25 mouse cellular contexts compared by ENCODE assay signal in genomic region chr1:139087564-139087963, GRCm38 (mm10).
DNase-seq lines count a peak whose midpoint lies in the region; ATAC-seq and TF ChIP-seq lines count a peak whose summit lies in the region.
"Had no signal": no experiment of that assay in that cellular context is flagged by ENCODE, and none has a peak within 500 bp of the region (broad histone marks: within the 10 kb centered on the region; RNA-seq: fewer than 3 reads in every experiment).

No protein-coding gene starts in this region.

- no peaks in the 10 kb centered on the region for H3K79me2 ChIP-seq in MEL (ENCODE audit: control insufficient read depth, insufficient read depth, low read length, poor library complexity)

- TF ChIP-seq EP300 in MEL (IDR thresholded peaks at IDR 0.05; ENCODE audit: low read depth in 1 of 2, low read length in 2 of 2): peak; percentile 79 to 89

- peak overlapping the region; percentile 40; the same call in 1 of the 2 replicates for H3K9ac ChIP-seq in MEL (ENCODE audit: control insufficient read depth, low read depth, low read length, poor library complexity, severe bottlenecking)

- no peak for TF ChIP-seq POLR2A in MEL (IDR thresholded peaks at IDR 0.05; ENCODE audit: control insufficient read depth in 1 of 2, insufficient read depth in 1 of 2, low read depth in 1 of 2, low read length in 2 of 2, poor library complexity in 1 of 2)

- no peaks in the 10 kb centered on the region for H3K9me3 ChIP-seq in MEL (replicated peaks; ENCODE audit: insufficient read depth, low read length)
- H3K9me3 ChIP-seq: G1E had no signal

- peaks cover 0 to 2% of the 10 kb centered on the region in 2 experiments; a peak in 2 of 4 replicates for H3K36me3 ChIP-seq in MEL (ENCODE audit: control insufficient read depth in 1 of 2, insufficient read depth in 2 of 2, low read length in 2 of 2)

- no peak for TF ChIP-seq CTCF in MEL (IDR thresholded peaks at IDR 0.05 in 2 of 3, conservative IDR thresholded peaks at IDR 0.05 in 1 of 3; ENCODE audit: control insufficient read depth in 1 of 3, insufficient read depth in 1 of 3, low read depth in 2 of 3, low read length in 3 of 3, poor library complexity in 1 of 3, severe bottlenecking in 1 of 3)

- H3K4me3 ChIP-seq in MEL (ENCODE audit: control insufficient read depth in 1 of 2, insufficient read depth in 1 of 2, low read depth in 2 of 2, low read length in 2 of 2): peak overlapping the region in 1 of 2 experiments; percentile 40; a peak in 2 of 4 replicates

- no peak for ATAC-seq in megakaryocyte, adult 5-6 weeks (ENCODE audit: poor library complexity, severe bottlenecking)
- ATAC-seq: activated CD4-positive, CD25-positive, alpha-beta regulatory T cell, adult 4 months; CD4-positive, CD25-positive, alpha-beta regulatory T cell, adult 4 months; Patski had no signal

- TF ChIP-seq RAD21 in MEL (IDR thresholded peaks at IDR 0.05; ENCODE audit: low read depth, low read length): no peak

- peak overlapping the region; percentile 74; the same call in 1 of the 2 replicates for H3K27ac ChIP-seq in MEL (ENCODE audit: control insufficient read depth, low read depth, low read length)

- DNase-seq in 416B (ENCODE audit: low read depth) (peak; percentile 27), MEL (ENCODE audit: low read depth, low spot score) (peak; percentile 87), MEL-GATA-1-ER (ENCODE audit: extremely low read depth, low read depth) (peak; percentile 51)
- DNase-seq in thymus, postnatal 14 days: no peak
- no peak for DNase-seq in c-Kit-positive CD71-positive TER-119-positive erythroid progenitor cells, embryonic 14.5 days (ENCODE audit: low spot score)
- DNase-seq: adrenal gland, adult 2 months; adrenal gland, adult 8-10 months; adrenal gland, postnatal 10 days; adrenal gland, postnatal 14 days; adrenal gland, postnatal 25 days; adrenal gland, postnatal 36 days; B cell, adult 2 months; cerebellum, adult 11 months; cerebellum, adult 11-12 months; cerebellum, adult 18-20 months; cerebellum, adult 2 months; cerebellum, adult 8-10 months; cerebellum, adult 9-10 months; cerebellum, adult 9-11 months had no signal

- peaks cover 3 to 4% of the 10 kb centered on the region in 2 experiments; a peak in 2 of 4 replicates for H3K4me1 ChIP-seq in MEL (ENCODE audit: control insufficient read depth in 1 of 2, insufficient read depth in 2 of 2, low read length in 2 of 2)

- H3K27me3 ChIP-seq in MEL (ENCODE audit: control insufficient read depth in 1 of 2, insufficient read depth in 2 of 2, low read length in 2 of 2): no peaks in the 10 kb centered on the region
- H3K27me3 ChIP-seq: CH12.LX, Patski had no signal

TF ChIP-seq in MEL, 35 proteins besides CTCF, POLR2A, EP300 and RAD21:
- TF ChIP-seq RCOR1 (IDR thresholded peaks at IDR 0.05; ENCODE audit: low read depth, low read length) (peak; percentile 79), POLR2AphosphoS2 (IDR thresholded peaks at IDR 0.05; ENCODE audit: low read length) (no peak), KAT2A (conservative IDR thresholded peaks at IDR 0.05; ENCODE audit: low read depth, low read length) (no peak), NRF1 (IDR thresholded peaks at IDR 0.05; ENCODE audit: insufficient read depth, low read depth, low read length, poor library complexity, severe bottlenecking) (no peak), USF1 (IDR thresholded peaks at IDR 0.05; ENCODE audit: low read depth, low read length) (no peak), ZKSCAN1 (IDR thresholded peaks at IDR 0.05; ENCODE audit: low read depth, low read length) (no peak), JUND (IDR thresholded peaks at IDR 0.05; ENCODE audit: low read depth, low read length) (no peak), POLR2AphosphoS5 (IDR thresholded peaks at IDR 0.05; ENCODE audit: borderline replicate concordance, low read depth, low read length) (no peak), ELF1 (IDR thresholded peaks at IDR 0.05; ENCODE audit: low read depth, low read length) (peak; percentile 30; the same call in 1 of the 2 replicates), MXI1 (IDR thresholded peaks at IDR 0.05; ENCODE audit: low read depth, low read length) (peak; percentile 55), MEF2A (IDR thresholded peaks at IDR 0.05; ENCODE audit: extremely low read depth, insufficient replicate concordance, low read depth, low read length, poor library complexity, severe bottlenecking) (no peak), ETS1 (IDR thresholded peaks at IDR 0.05; ENCODE audit: low read depth, low read length) (peak; percentile 54; the same call in 1 of the 2 replicates), UBTF (IDR thresholded peaks at IDR 0.05; ENCODE audit: borderline replicate concordance, insufficient read depth, low read depth, low read length) (no peak), MYB (IDR thresholded peaks at IDR 0.05; ENCODE audit: low read depth, low read length) (no peak), GABPA (IDR thresholded peaks at IDR 0.05; ENCODE audit: low read depth, low read length) (no peak), ZMIZ1 (IDR thresholded peaks at IDR 0.05; ENCODE audit: low read depth, low read length) (no peak), MAFK (IDR thresholded peaks at IDR 0.05; ENCODE audit: borderline replicate concordance, low read depth, low read length) (no peak), MAX (IDR thresholded peaks at IDR 0.05; ENCODE audit: low read length) (peak; percentile 59), BHLHE40 (IDR thresholded peaks at IDR 0.05; ENCODE audit: borderline replicate concordance, low read depth, low read length) (no peak), GATA1 (IDR thresholded peaks at IDR 0.05; ENCODE audit: low read depth, low read length) (peak; percentile 89), ZC3H11A (IDR thresholded peaks at IDR 0.05; ENCODE audit: low read depth, low read length) (no peak), TAL1 (IDR thresholded peaks at IDR 0.05; ENCODE audit: low read length) (peak; percentile 84), MYC (IDR thresholded peaks at IDR 0.05; ENCODE audit: low read depth, low read length) (peak; percentile 79; the same call in 1 of the 2 replicates), CHD2 (IDR thresholded peaks at IDR 0.05; ENCODE audit: low read length) (no peak), NELFE (IDR thresholded peaks at IDR 0.05; ENCODE audit: low read depth, low read length) (no peak), E2F4 (IDR thresholded peaks at IDR 0.05; ENCODE audit: borderline replicate concordance, low read depth, low read length) (no peak), CHD1 (IDR thresholded peaks at IDR 0.05; ENCODE audit: low read depth, low read length) (no peak), TCF12 (IDR thresholded peaks at IDR 0.05; ENCODE audit: low read depth, low read length) (peak; percentile 68), MAZ (IDR thresholded peaks at IDR 0.05; ENCODE audit: low read depth, low read length) (no peak), SIN3A (IDR thresholded peaks at IDR 0.05; ENCODE audit: low read length) (peak; percentile 81), ZNF384 (IDR thresholded peaks at IDR 0.05; ENCODE audit: low read depth, low read length) (no peak), SMC3 (IDR thresholded peaks at IDR 0.05; ENCODE audit: low read depth, low read length) (no peak), USF2 (IDR thresholded peaks at IDR 0.05; ENCODE audit: borderline replicate concordance in 1 of 2, insufficient read depth in 1 of 2, low read depth in 1 of 2, low read length in 2 of 2) (no peak), HCFC1 (IDR thresholded peaks at IDR 0.05; ENCODE audit: low read depth, low read length) (0 out of 2 replicates have a peak, but pooled peaks have one; percentile 22), TBP (IDR thresholded peaks at IDR 0.05; ENCODE audit: low read depth, low read length) (0 out of 2 replicates have a peak, but pooled peaks have one; percentile 38)

Comparison
In these comparisons a context has a peak if more than half of its experiments do, and no peak if none do; other contexts are left out.
1. DNase-seq: peak in 416B (single experiment), MEL (single experiment) and MEL-GATA-1-ER (single experiment); none in thymus, postnatal 14 days (single experiment) and c-Kit-positive CD71-positive TER-119-positive erythroid progenitor cells, embryonic 14.5 days (single experiment).